22 mouse cellular contexts compared by ENCODE assay signal in the genomic region with DNA sequence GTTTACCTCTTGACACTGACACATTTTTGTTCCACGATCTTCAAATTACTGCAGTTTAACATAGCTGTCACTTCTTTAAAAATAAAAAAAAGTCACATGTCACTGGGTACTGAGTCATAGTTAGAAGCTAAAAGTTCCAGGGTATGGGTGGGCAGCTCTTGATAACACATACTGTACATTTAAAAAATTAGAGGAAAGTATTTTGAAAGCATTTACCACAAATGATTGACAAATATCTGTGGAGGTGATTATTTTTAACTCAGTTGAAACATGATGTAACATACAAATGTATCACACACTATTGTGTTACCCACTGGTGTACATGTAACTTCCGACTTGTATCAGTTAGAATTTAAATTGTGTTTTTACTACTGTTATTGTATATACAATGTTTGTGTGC.
"Had no signal": no experiment of that assay in that cellular context is flagged by ENCODE, and none has a peak within 500 bp of the region (broad histone marks: within the 10 kb centered on the region; RNA-seq: fewer than 3 reads in every experiment).

No protein-coding gene starts in this region.

- H3K4me1 ChIP-seq: limb, embryonic 12.5 days; limb, embryonic 15.5 days; midbrain, embryonic 12.5 days; midbrain, embryonic 15.5 days; neural tube, embryonic 13.5 days; stomach, embryonic 15.5 days had no signal

- H3K27me3 ChIP-seq: limb, embryonic 12.5 days; limb, embryonic 15.5 days; midbrain, embryonic 12.5 days; midbrain, embryonic 15.5 days; neural tube, embryonic 13.5 days; stomach, embryonic 15.5 days had no signal

- H3K27ac ChIP-seq: limb, embryonic 12.5 days; limb, embryonic 15.5 days; liver, embryonic 14.5 days; midbrain, embryonic 12.5 days; midbrain, embryonic 15.5 days; neural tube, embryonic 13.5 days; stomach, embryonic 15.5 days had no signal

- DNase-seq: kidney, adult 2 months; kidney, postnatal 10 days; kidney, postnatal 36 days; layer of hippocampus, adult 9-11 months; left cerebral cortex, postnatal 4 days; liver, postnatal 0 days; lung, embryonic 14.5 days; retina, postnatal 1 day; right cerebral cortex, postnatal 25 days; spleen, adult 18-20 months; thymus, postnatal 25 days had no signal

- ATAC-seq: intestine, postnatal 0 days; liver, postnatal 0 days; lung, postnatal 0 days; midbrain, embryonic 15.5 days had no signal

- H3K4me3 ChIP-seq: limb, embryonic 12.5 days; limb, embryonic 15.5 days; midbrain, embryonic 12.5 days; midbrain, embryonic 15.5 days; myocyte; neural tube, embryonic 13.5 days; stomach, embryonic 15.5 days had no signal

- H3K4me2 ChIP-seq: limb, embryonic 12.5 days; limb, embryonic 15.5 days; liver, embryonic 11.5 days; lung, embryonic 14.5 days; midbrain, embryonic 12.5 days; midbrain, embryonic 15.5 days; neural tube, embryonic 13.5 days; stomach, embryonic 15.5 days had no signal

- H3K9me3 ChIP-seq: limb, embryonic 12.5 days; limb, embryonic 15.5 days; midbrain, embryonic 12.5 days; midbrain, embryonic 15.5 days; neural tube, embryonic 13.5 days; stomach, embryonic 15.5 days had no signal

- H3K9ac ChIP-seq: limb, embryonic 12.5 days; limb, embryonic 15.5 days; liver, embryonic 14.5 days; liver, postnatal 0 days; lung, embryonic 14.5 days; midbrain, embryonic 12.5 days; midbrain, embryonic 15.5 days; neural tube, embryonic 13.5 days; stomach, embryonic 15.5 days had no signal

- H3K36me3 ChIP-seq: limb, embryonic 12.5 days; limb, embryonic 15.5 days; midbrain, embryonic 12.5 days; midbrain, embryonic 15.5 days; neural tube, embryonic 13.5 days; stomach, embryonic 15.5 days had no signal
